ENCODE assay signal across 8 mouse cellular contexts in the genomic region with DNA sequence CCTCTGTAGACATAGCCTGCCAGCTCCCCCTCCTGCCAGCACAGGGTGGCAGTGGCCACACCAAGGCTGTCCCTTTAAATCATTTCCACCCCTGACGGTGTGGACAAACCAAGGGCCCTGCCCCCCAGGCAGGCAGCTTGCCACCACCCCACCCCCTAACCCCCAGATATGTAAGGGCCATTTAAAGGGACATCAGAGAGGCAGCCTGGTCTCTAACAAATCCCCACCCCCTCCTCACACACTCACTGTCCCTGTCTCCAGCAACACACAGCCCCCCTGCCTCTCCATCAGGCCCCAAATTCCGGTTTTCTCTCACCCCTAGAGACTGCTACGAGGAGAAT. TPM values are rescaled to one million over a fixed set of nuclear protein-coding genes. Genes with fewer than 3 reads are reported as not detected.
DNase-seq lines count a peak whose midpoint lies in the region; ATAC-seq and TF ChIP-seq lines count a peak whose summit lies in the region.

No protein-coding gene starts in this region.

- H3K27ac ChIP-seq in lung, embryonic 14.5 days (ENCODE audit: low read depth): peak overlapping the region; percentile 99
- H3K27ac ChIP-seq in small intestine, adult 2 months (ENCODE audit: insufficient read depth, low read depth, low read length): peak overlapping the region; percentile 66

- H3K27me3 ChIP-seq in lung, embryonic 14.5 days (ENCODE audit: insufficient read depth, low read length): no peaks in the 10 kb centered on the region
- no peaks in the 10 kb centered on the region for H3K27me3 ChIP-seq in small intestine, adult 2 months (ENCODE audit: control insufficient read depth, insufficient read depth, low read length)

- H3K9ac ChIP-seq in lung, embryonic 14.5 days: peak overlapping the region; percentile 93

- WGBS in lung, embryonic 14.5 days: 2% methylated on average over 3 of the region's 3 CpGs
- WGBS in small intestine, adult 2 months: 7% methylated on average over 3 of the region's 3 CpGs

- ATAC-seq in lung, embryonic 14.5 days (ENCODE audit: insufficient read depth): no peak

- H3K9me3 ChIP-seq in lung, embryonic 14.5 days (ENCODE audit: low read depth, low read length): no peaks in the 10 kb centered on the region

- TF ChIP-seq CTCF in lung, embryonic 14.5 days (IDR thresholded peaks at IDR 0.05; ENCODE audit: low read depth): peak; percentile 33
- TF ChIP-seq CTCF in small intestine, adult 2 months (IDR thresholded peaks at IDR 0.05; ENCODE audit: extremely low read depth, insufficient read length, insufficient replicate concordance, low read depth, low read length): no peak

- H3K4me1 ChIP-seq in lung, embryonic 14.5 days (ENCODE audit: insufficient read depth): peaks cover 30% of the 10 kb centered on the region
- peaks cover 21% of the 10 kb centered on the region for H3K4me1 ChIP-seq in small intestine, adult 2 months (ENCODE audit: control insufficient read depth, insufficient read depth, insufficient read length, low read length)

- peak overlapping the region; percentile 97 for H3K4me2 ChIP-seq in lung, embryonic 14.5 days

- H3K4me3 ChIP-seq in lung, embryonic 14.5 days (ENCODE audit: low read depth, low read length): peak overlapping the region; percentile 71
- H3K4me3 ChIP-seq in small intestine, adult 2 months (ENCODE audit: low read depth, low read length): peak overlapping the region; percentile 62

- H3K36me3 ChIP-seq in lung, embryonic 14.5 days (ENCODE audit: insufficient read depth): peaks cover 16% of the 10 kb centered on the region
- H3K36me3 ChIP-seq in small intestine, adult 2 months (ENCODE audit: control insufficient read depth, insufficient read depth, low read length): no peaks in the 10 kb centered on the region

- peak; percentile 30 for DNase-seq in urinary bladder, postnatal 10 days (ENCODE audit: low spot score)
- DNase-seq in urinary bladder, postnatal 25 days (ENCODE audit: low spot score): no peak
- peak; percentile 76 to 85 for DNase-seq in cerebellum, postnatal 36 days
- peak; percentile 98 for DNase-seq in heart, adult 11 months
- peak; percentile 83 for DNase-seq in kidney, adult 11 months
- peak; percentile 62 for DNase-seq in lung, embryonic 14.5 days
- no peak for DNase-seq in thymus, postnatal 10 days (ENCODE audit: low spot score in 2 of 2)

- TF ChIP-seq POLR2A in small intestine, adult 2 months (IDR thresholded peaks at IDR 0.05; ENCODE audit: low read depth, low read length): no peak

RNA-seq across cellular contexts. Expression of a gene that starts 1.8 kb away (rescaled TPM):
- 22.9 and 24.4 TPM in 2 replicates for polyA plus RNA-seq in lung, embryonic 14.5 days (2014; fragmentation: Nextera tagmentation; extraction: Ambion mirVana)
- polyA plus RNA-seq in small intestine, adult 2 months (2012; rRNA removed): 13.5 and 35.4 TPM in 2 replicates

RNA-seq across cellular contexts. Expression of a gene that starts 17.3 kb away (rescaled TPM):
- polyA plus RNA-seq in lung, embryonic 14.5 days (2014; fragmentation: Nextera tagmentation; extraction: Ambion mirVana): 37.5 and 39.1 TPM in 2 replicates
- 11.2 and 16.5 TPM in 2 replicates for polyA plus RNA-seq in small intestine, adult 2 months (2012; rRNA removed)

RNA-seq across cellular contexts. Expression of a gene that starts 19.9 kb away (rescaled TPM):
- 26.8 and 27.2 TPM in 2 replicates for polyA plus RNA-seq in lung, embryonic 14.5 days (2014; fragmentation: Nextera tagmentation; extraction: Ambion mirVana)
- 4.3 and 5.3 TPM in 2 replicates for polyA plus RNA-seq in small intestine, adult 2 months (2012; rRNA removed)

RNA-seq across cellular contexts. Expression of a gene that starts 20.0 kb away (rescaled TPM):
- polyA plus RNA-seq in lung, embryonic 14.5 days (2014; fragmentation: Nextera tagmentation; extraction: Ambion mirVana): 169 and 173 TPM in 2 replicates
- 129 and 163 TPM in 2 replicates for polyA plus RNA-seq in small intestine, adult 2 months (2012; rRNA removed)

RNA-seq across cellular contexts. Expression of a gene that starts 46.1 kb away (rescaled TPM):
- 57.3 and 59.9 TPM in 2 replicates for polyA plus RNA-seq in lung, embryonic 14.5 days (2014; fragmentation: Nextera tagmentation; extraction: Ambion mirVana)
- polyA plus RNA-seq in small intestine, adult 2 months (2012; rRNA removed): 86.3 and 240 TPM in 2 replicates

Comparison
In these comparisons a context has a peak if more than half of its experiments do, and no peak if none do; other contexts are left out.
1. DNase-seq: peak in urinary bladder, postnatal 10 days (single experiment), cerebellum, postnatal 36 days (2 of 2), heart, adult 11 months (single experiment), kidney, adult 11 months (single experiment) and lung, embryonic 14.5 days (single experiment); none in urinary bladder, postnatal 25 days (single experiment) and thymus, postnatal 10 days (0 of 2).